Comparison of ENCODE assay signal across 15 mouse cellular contexts in genomic region chr15:88311158-88311557, GRCm38 (mm10).
"Had no signal": no experiment of that assay in that cellular context is flagged by ENCODE, and none has a peak within 500 bp of the region (broad histone marks: within the 10 kb centered on the region; RNA-seq: fewer than 3 reads in every experiment).

No protein-coding gene starts in this region.

- H3K36me3 ChIP-seq: limb, embryonic 10.5 days; liver, embryonic 12.5 days; midbrain, embryonic 10.5 days; neural tube, embryonic 15.5 days had no signal

- DNase-seq: kidney, adult 18-20 months; kidney, postnatal 10 days; kidney, postnatal 4 days; lung, embryonic 14.5 days; lung, postnatal 10 days; lung, postnatal 4 days; right cerebral cortex, postnatal 14 days; thymus, adult 18-20 months; thymus, postnatal 14 days had no signal

- ATAC-seq: liver, embryonic 12.5 days had no signal

- H3K9ac ChIP-seq: liver, embryonic 12.5 days; lung, embryonic 14.5 days; neural tube, embryonic 15.5 days had no signal

- H3K27ac ChIP-seq: left cerebral cortex, adult 2 months; limb, embryonic 10.5 days; liver, embryonic 12.5 days; midbrain, embryonic 10.5 days; neural tube, embryonic 15.5 days had no signal

- H3K4me3 ChIP-seq: left cerebral cortex, adult 2 months; limb, embryonic 10.5 days; liver, embryonic 12.5 days; midbrain, embryonic 10.5 days; myocyte; neural tube, embryonic 15.5 days had no signal

- H3K9me3 ChIP-seq: limb, embryonic 10.5 days; midbrain, embryonic 10.5 days; neural tube, embryonic 15.5 days had no signal

- H3K27me3 ChIP-seq: liver, embryonic 12.5 days; neural tube, embryonic 15.5 days had no signal

- H3K4me1 ChIP-seq: liver, embryonic 12.5 days had no signal

- H3K4me2 ChIP-seq: liver, embryonic 12.5 days; lung, embryonic 14.5 days; neural tube, embryonic 15.5 days had no signal
